Mouse (Mus musculus) C2C12 (cell line): ENCODE results near the gene Arnt2.

Experiments
- CEBPB ChIP-seq: IDR thresholded peaks from one replicate; pipeline ENCODE4 v1.6.1; 2011; ENCODE audit warnings: low read depth, mild to moderate bottlenecking, control low read depth, moderate library complexity
- CTCF ChIP-seq: IDR thresholded peaks from one replicate; pipeline ENCODE4 v1.5.1; 2011; ENCODE audit not compliant: control insufficient read depth, insufficient read depth, insufficient read length
- MAX ChIP-seq: IDR thresholded peaks from one replicate; pipeline ENCODE4 v1.6.1; 2011; ENCODE audit warnings: mild to moderate bottlenecking, control low read depth
- MYOG ChIP-seq: IDR thresholded peaks from one replicate; pipeline ENCODE4 v1.6.1; 2011; ENCODE audit not compliant: control insufficient read depth, insufficient read length; ENCODE audit errors: extremely low read depth

DNA sequence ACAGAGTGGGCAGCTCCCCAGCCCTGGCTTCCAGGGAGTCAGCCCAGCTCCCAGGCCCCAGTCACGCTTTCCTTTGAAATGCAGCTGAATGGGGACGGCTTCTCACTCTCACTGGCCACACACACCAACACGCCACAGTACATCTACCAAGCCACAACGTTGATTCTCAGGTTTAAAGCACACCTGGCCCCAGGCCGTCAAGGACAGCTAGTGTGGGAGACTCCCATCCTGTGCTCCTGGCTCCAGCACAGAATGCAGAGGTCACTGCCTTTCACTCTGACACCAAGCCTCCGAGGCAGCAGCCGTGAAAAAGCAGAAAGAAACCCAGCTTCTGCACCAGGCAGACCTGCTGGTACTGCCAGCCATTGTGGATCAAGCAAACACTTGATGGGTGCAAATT is 160.6 kb downstream of the Arnt2 start:
- TF ChIP-seq CTCF, result no peak
- no peak for TF ChIP-seq MYOG
- no peak for TF ChIP-seq CEBPB
- no peak for TF ChIP-seq MAX
